Mouse (Mus musculus): ENCODE measurements around the gene Ckap4. TPM values are rescaled to one million over a fixed set of nuclear protein-coding genes. Genes with fewer than 3 reads are reported as not detected.

Gene Ckap4
- 23.3 and 24.0 TPM in 2 replicates for polyA plus RNA-seq (2015; fragmentation: Nextera tagmentation; extraction: Ambion mirVana)

DNA sequence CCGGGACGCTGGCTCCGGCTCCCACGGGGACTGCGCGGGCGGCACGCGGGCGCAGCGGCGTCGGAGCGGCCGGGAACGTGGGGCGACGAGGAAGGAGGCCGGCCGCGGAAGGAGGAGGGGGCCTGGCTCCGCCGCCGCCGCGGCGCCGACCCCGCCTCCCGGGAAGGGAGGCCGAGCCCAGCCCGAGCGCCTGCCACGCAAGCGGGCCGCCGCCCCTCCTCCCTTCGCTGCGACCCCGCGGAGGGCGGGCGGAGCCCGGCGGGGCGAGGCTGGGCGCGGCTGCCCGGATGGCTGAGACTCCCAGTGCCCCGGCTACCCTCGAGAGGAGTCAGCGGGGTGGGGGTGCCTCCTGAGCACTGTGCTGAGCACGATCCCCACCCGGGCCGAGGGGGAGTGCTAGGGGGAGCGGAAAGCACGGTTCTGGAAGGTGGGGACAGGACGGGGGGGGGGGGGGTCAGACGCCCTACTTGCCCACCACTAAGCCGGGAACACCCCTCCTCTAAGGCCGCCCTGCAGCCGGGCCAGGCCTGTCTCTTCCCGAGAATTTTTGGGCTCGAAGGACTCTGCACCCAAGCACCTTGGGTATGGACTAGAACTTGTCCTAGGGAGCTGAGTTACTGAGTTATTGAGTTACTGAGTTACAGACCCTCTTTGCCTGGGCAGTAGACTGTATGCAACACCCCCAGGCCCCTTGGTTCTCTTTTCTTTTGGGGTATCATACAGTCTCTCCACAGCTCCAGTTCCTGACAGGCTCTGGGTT, at the start of gene Ckap4:
Gene Ckap4 (minus strand): TSS at position 151 of the 760 bp plus-strand sequence.
- H3K4me3 ChIP-seq (ENCODE audit: low read depth, low read length): peak within 1 kb of the TSS; percentile 71
- WGBS: 1% methylated on average over 37 of the region's 64 CpGs
- H3K36me3 ChIP-seq (ENCODE audit: control insufficient read depth, insufficient read depth): no peaks in the 10 kb centered on the region
- H3K27me3 ChIP-seq (replicated peaks; ENCODE audit: control insufficient read depth, insufficient read depth, low read length): peaks cover 7% of the 10 kb centered on the region
- ATAC-seq: peak; percentile 52
- peak within 1 kb of the TSS; percentile 86 for H3K4me2 ChIP-seq (replicated peaks; ENCODE audit: low read depth)
- no peaks in the 10 kb centered on the region for H3K9me3 ChIP-seq (ENCODE audit: control insufficient read depth)
- H3K9ac ChIP-seq (ENCODE audit: low read depth, low read length): peak within 1 kb of the TSS; percentile 72
- H3K27ac ChIP-seq (ENCODE audit: low read depth, low read length): peak within 1 kb of the TSS; percentile 76
- H3K4me1 ChIP-seq (replicated peaks; ENCODE audit: control insufficient read depth, insufficient read depth, low read length): peaks cover 5% of the 10 kb centered on the region; the same call in 1 of the 2 replicates
- no peak for TF ChIP-seq CTCF (IDR thresholded peaks at IDR 0.05; ENCODE audit: low read depth)

GRCm38 (mm10) chr10:84582236-84582635, 48.4 kb upstream of the Ckap4 start:
- H3K27ac ChIP-seq (ENCODE audit: low read depth, low read length): no peak overlapping the region
- H3K9me3 ChIP-seq (ENCODE audit: control insufficient read depth): no peaks in the 10 kb centered on the region
- WGBS: 82% methylated on average over 7 of the region's 7 CpGs
- TF ChIP-seq CTCF (IDR thresholded peaks at IDR 0.05; ENCODE audit: low read depth): no peak
- H3K9ac ChIP-seq (ENCODE audit: low read depth, low read length): no peak overlapping the region
- no peak for ATAC-seq
- no peaks in the 10 kb centered on the region for H3K27me3 ChIP-seq (replicated peaks; ENCODE audit: control insufficient read depth, insufficient read depth, low read length)
- H3K4me3 ChIP-seq (ENCODE audit: low read depth, low read length): no peak overlapping the region
- H3K36me3 ChIP-seq (ENCODE audit: control insufficient read depth, insufficient read depth): no peaks in the 10 kb centered on the region
- no peak overlapping the region for H3K4me2 ChIP-seq (replicated peaks; ENCODE audit: low read depth)
- H3K4me1 ChIP-seq (replicated peaks; ENCODE audit: control insufficient read depth, insufficient read depth, low read length): no peaks in the 10 kb centered on the region

- H3K27me3 ChIP-seq (replicated peaks; ENCODE audit: control insufficient read depth, insufficient read depth, low read length): no peaks in the 10 kb centered on the region
- ATAC-seq: no peak
- no peaks in the 10 kb centered on the region for H3K9me3 ChIP-seq (ENCODE audit: control insufficient read depth)
- no peak overlapping the region for H3K4me2 ChIP-seq (replicated peaks; ENCODE audit: low read depth)
- no peak overlapping the region for H3K9ac ChIP-seq (ENCODE audit: low read depth, low read length)
- WGBS: 54% methylated on average over 8 of the region's 8 CpGs
- TF ChIP-seq CTCF (IDR thresholded peaks at IDR 0.05; ENCODE audit: low read depth): no peak
- H3K27ac ChIP-seq (ENCODE audit: low read depth, low read length): no peak overlapping the region
- H3K36me3 ChIP-seq (ENCODE audit: control insufficient read depth, insufficient read depth): no peaks in the 10 kb centered on the region
- H3K4me1 ChIP-seq (replicated peaks; ENCODE audit: control insufficient read depth, insufficient read depth, low read length): no peaks in the 10 kb centered on the region
- H3K4me3 ChIP-seq (ENCODE audit: low read depth, low read length): no peak overlapping the region
These were observed 47.3 kb upstream of the Ckap4 start for GRCm38 (mm10) chr10:84581191-84581590.

GRCm38 (mm10) chr10:84579527-84579926, 45.7 kb upstream of the Ckap4 start:
- no peaks in the 10 kb centered on the region for H3K9me3 ChIP-seq (ENCODE audit: control insufficient read depth)
- H3K27me3 ChIP-seq (replicated peaks; ENCODE audit: control insufficient read depth, insufficient read depth, low read length): no peaks in the 10 kb centered on the region
- TF ChIP-seq CTCF (IDR thresholded peaks at IDR 0.05; ENCODE audit: low read depth): no peak
- ATAC-seq: no peak
- H3K36me3 ChIP-seq (ENCODE audit: control insufficient read depth, insufficient read depth): no peaks in the 10 kb centered on the region
- H3K27ac ChIP-seq (ENCODE audit: low read depth, low read length): no peak overlapping the region
- 68% methylated on average over 2 of the region's 2 CpGs for WGBS
- H3K4me1 ChIP-seq (replicated peaks; ENCODE audit: control insufficient read depth, insufficient read depth, low read length): no peaks in the 10 kb centered on the region
- no peak overlapping the region for H3K4me3 ChIP-seq (ENCODE audit: low read depth, low read length)
- no peak overlapping the region for H3K9ac ChIP-seq (ENCODE audit: low read depth, low read length)
- no peak overlapping the region for H3K4me2 ChIP-seq (replicated peaks; ENCODE audit: low read depth)

GRCm38 (mm10) chr10:84578738-84579137, 44.9 kb upstream of the Ckap4 start:
- TF ChIP-seq CTCF (IDR thresholded peaks at IDR 0.05; ENCODE audit: low read depth): no peak
- Histone ChIP-seq H3K9ac (ENCODE audit: low read depth, low read length) (no peak overlapping the region), H3K4me3 (ENCODE audit: low read depth, low read length) (no peak overlapping the region), H3K9me3 (ENCODE audit: control insufficient read depth) (no peaks in the 10 kb centered on the region), H3K4me1 (replicated peaks; ENCODE audit: control insufficient read depth, insufficient read depth, low read length) (no peaks in the 10 kb centered on the region), H3K4me2 (replicated peaks; ENCODE audit: low read depth) (no peak overlapping the region), H3K36me3 (ENCODE audit: control insufficient read depth, insufficient read depth) (no peaks in the 10 kb centered on the region), H3K27ac (ENCODE audit: low read depth, low read length) (no peak overlapping the region), H3K27me3 (replicated peaks; ENCODE audit: control insufficient read depth, insufficient read depth, low read length) (no peaks in the 10 kb centered on the region)
- no peak for ATAC-seq
- WGBS: 83% methylated on average over 10 of the region's 10 CpGs

DNA sequence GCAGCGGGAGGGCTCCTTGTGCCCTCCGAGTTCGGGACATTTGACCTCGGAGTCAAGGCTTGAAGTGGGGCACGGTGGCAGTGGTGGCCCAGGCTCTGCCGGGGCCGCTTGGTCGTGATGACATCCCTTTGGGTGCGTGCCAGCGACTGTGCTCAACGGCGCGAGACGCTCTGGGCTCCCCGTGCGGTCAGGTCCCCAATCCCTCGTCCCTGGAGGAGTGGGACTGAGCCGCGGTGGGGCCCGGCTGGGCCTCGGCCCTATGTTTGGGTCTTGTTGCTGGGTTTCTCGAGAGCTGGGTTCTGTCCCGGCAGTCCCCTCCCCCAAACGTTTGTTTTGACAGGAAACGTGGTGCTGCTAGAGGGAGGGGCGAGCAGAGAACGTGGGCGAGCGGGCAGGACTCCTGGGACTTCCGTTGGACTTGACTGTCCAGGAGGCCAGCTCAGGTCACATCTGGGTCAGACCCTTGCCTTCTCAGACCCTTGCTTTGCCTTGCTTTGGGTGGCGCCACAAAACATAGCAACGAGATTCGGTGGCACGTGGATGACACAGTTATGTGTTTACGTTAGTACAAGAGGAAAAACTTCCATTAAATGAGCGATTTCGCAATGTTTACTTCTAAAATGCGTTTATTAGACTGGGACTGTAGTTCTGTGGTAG, 43.3 kb upstream of the Ckap4 start:
- H3K4me3 ChIP-seq (ENCODE audit: low read depth, low read length): peak overlapping the region; percentile 78
- no peaks in the 10 kb centered on the region for H3K4me1 ChIP-seq (replicated peaks; ENCODE audit: control insufficient read depth, insufficient read depth, low read length)
- H3K9me3 ChIP-seq (ENCODE audit: control insufficient read depth): no peaks in the 10 kb centered on the region
- under 1% methylated on average over 38 of the region's 38 CpGs for WGBS
- H3K4me2 ChIP-seq (replicated peaks; ENCODE audit: low read depth): peak overlapping the region; percentile 94
- H3K27me3 ChIP-seq (replicated peaks; ENCODE audit: control insufficient read depth, insufficient read depth, low read length): no peaks in the 10 kb centered on the region
- peak; percentile 29 for ATAC-seq
- no peak for TF ChIP-seq CTCF (IDR thresholded peaks at IDR 0.05; ENCODE audit: low read depth)
- H3K27ac ChIP-seq (ENCODE audit: low read depth, low read length): peak overlapping the region; percentile 51
- peak overlapping the region; percentile 72 for H3K9ac ChIP-seq (ENCODE audit: low read depth, low read length)
- H3K36me3 ChIP-seq (ENCODE audit: control insufficient read depth, insufficient read depth): no peaks in the 10 kb centered on the region
